Mouse (Mus musculus) adipocyte (in vitro differentiated cells): Measurements from ENCODE around the gene Tctex1d4.
A peak's percentile ranks its signal among the peaks of the same experiment; 100 is the strongest.

Experiments
- DNase-seq: peaks from one replicate; pipeline ENCODE4 v3.0.0-alpha.2; 2016; ENCODE audit warnings: low spot score

Tctex1d4 gene

DNA sequence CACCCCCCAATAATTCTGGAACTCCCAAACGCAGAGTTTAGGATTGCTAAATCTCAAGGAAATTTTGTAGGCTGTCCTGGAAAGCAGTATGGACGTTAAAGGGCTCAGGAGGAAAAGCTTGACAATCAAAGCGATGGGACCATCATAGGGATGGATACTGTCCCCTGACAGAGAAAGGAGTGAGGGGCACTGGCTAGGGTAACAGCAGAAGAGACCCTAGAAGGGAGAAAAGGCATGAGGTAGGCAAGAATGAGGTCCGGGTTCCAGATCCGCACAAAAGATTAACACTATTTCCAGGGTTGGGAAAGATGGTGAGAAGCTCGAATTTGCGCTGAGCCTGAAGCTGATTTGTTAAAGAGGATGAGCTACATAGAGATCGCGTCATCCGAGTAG, 6.5 kb upstream of the Tctex1d4 start:
- DNase-seq = no peak

DNA sequence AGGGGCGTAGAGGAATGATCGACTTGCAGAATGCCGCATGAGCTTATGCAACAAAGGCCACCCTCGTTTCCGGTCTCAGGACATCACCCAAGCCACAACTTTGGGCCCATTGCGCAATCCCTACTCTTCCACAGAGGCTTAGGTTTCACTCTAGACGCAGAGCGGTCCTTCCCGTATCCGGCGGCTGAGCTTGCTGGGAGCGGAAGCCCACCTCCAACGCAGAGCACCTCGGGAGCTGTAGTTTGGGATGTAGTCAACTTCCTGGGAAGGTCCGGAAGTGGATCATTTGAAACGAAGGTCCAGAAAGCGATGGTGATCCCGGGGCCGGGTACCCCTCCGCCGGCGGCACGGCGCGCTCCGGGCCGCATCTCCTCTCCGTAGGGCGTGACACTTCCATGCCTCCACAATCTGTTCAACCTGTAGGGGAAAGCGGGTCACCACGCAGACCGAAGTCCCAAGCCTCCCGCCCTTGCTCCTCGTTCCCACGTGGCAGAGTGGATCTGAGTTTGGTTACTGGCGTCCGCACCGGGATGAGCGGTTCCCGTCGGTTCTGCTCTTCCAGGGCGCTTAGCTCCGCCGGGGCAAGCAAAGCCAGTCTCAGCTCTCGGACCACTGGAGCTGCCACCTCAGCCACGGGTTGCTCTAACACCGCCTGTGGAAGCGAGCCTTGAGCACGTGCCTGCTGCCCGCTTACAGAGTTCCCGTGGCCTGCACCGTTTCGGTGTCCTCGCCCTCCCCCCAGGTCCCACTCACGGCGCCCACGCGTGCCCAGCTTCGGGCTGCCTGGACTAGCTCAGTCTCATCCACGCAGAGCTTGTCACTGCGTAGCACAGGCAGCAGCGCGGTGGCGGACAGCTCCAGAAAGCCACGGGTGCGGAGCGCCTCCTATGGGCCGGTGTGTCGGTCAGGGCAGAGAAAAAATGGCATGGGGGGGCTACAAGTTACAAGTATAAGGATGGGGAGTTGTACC, 5.9 kb upstream of the Tctex1d4 start:
- DNase-seq = peak; percentile 99

DNA sequence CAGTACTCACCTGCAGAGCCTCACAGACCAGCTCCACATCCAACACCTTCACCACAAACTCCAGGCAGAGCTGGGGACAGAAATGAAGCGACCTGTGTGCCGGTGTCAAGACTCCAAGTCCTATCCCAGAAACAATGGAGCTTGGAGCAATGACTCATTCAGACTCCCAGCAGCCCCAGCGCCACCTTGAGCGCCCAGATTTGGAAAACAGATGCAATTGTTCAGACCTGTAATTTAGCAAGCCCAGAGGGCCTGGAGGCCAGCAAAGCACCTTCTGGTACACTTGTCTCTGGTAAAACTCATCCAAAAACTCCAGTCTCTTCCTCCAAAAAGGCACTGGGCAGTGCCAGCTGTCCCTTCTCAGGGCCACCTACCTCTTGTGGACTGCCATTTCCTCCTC, 4.4 kb upstream of the Tctex1d4 start:
- no peak for DNase-seq

DNA sequence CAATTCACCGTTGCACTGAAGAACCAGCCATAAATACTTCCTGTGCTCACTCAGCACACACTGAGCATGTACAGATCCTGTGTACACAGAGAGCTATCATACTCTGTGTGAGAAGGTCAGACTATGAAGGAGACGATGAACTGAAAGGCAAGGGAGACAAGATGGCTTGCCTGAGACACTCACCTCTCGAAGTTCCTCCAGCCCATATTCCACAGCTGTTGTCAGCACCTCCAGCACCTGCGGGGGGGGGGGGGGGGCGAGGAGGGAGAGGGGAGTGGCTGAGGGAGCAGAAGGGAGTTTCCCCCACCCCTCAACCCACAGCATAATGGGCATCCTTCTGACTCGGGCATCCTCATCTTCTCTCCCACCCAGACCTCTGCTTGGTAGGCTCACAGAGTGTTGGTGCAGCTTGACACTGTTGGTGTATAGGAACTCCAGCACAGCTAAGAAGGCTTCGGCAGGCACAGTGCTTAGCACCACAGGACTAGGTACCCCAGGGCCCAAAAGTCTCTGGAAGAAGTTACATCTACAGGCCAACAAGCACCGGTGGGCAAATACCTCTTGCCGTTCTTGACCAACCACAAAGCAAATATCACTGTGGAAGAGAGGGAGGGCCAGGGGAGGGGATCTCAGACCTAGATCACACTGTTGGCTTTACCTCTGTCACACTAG, 2.9 kb upstream of the Tctex1d4 start:
- no peak for DNase-seq

- DNase-seq = no peak
Observed at GRCm38 (mm10) chr4:117124218-117124517, 2.4 kb upstream of the Tctex1d4 start.

- peak; percentile 73 for DNase-seq
Observed at GRCm38 (mm10) chr4:117124518-117125347, 1.9 kb upstream of the Tctex1d4 start.

GRCm38 (mm10) chr4:117125348-117125909, 1.2 kb upstream of the Tctex1d4 start, which contains the start of gene Btbd19:
TSS of gene Btbd19 (minus strand) at chr4:117125725.
- DNase-seq = peak; percentile 75

GRCm38 (mm10) chr4:117125910-117126674, 502 bp upstream of the Tctex1d4 start:
- DNase-seq = peak; percentile 83

DNA sequence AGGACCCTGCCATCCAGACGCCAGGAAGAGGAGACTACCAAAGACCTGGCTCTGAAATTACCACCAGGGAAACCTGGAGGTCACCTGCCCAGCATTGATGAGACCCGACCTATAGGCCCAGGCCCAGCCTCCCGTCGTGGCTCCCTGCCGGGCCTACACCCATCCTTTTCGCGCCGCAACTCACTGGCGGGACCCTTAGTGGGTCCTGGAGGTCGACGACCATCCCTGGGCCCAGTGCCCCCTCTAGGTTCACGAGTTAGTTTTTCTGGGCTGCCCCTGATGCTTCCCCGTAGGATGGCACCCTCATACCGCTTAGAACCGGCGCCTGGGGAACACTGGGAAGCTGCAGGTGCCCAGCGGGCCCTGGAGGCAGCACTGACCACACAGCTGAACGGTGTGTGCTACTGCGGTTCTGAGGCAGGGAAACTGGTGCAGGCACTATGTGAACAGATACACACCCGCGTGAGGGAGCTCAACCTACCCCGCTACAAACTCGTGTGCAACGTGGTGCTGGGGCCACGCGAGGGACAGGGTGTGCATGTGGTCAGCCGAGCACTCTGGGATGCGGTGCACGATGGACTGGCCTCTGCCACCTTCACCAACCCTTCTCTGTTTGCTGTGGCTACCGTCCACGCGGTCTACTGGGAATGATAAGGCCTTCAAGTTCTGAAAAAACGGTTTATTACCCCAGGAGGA, 1.5 kb downstream of the Tctex1d4 start:
- DNase-seq = no peak

GRCm38 (mm10) chr4:117130790-117131189, 4.2 kb downstream of the Tctex1d4 start:
- no peak for DNase-seq

- DNase-seq = no peak
Observed at GRCm38 (mm10) chr4:117131198-117131597, 4.6 kb downstream of the Tctex1d4 start.

DNA sequence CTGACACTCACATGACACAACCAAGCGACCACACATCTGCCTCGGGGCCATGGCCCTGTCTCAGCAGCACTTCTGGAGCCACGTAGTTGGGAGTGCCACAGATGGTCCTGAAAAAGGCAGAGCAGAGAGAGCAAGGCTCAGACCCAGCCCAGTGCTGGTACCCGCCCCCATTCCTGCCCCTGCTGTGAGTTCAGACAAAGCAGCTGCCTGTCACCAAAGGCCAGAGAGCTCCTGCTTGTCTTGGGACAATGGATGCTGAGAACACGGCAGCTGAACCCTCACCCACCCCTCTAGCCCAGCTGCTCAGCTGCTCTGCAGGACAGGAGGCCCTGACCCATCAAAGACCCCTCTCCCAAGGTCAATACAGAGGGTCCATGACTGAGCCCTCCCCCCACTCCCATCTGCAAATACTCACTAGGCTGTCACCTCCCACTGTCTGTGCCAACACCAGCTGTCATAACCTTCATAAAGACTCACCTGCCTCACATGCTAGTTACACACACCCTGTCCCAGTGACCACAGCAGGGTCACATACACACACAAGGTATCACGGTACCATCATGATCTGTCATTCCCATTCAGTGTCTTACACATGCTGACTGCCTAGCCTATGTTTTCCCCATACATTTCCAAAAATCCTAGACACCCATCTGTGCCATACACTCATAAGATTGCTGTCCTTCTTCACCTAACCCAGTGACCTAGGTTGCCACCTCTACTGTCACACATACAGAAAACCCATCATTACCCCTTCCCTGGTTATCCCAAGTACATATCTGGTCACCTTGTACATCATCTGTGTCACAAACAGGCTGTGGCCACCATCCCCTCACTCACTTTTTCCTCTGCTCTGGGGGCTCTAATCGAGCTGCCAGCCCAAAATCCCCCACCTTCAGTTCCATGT, 5.5 kb downstream of the Tctex1d4 start:
- no peak for DNase-seq

- DNase-seq = no peak
Observed at GRCm38 (mm10) chr4:117132794-117133143, 6.2 kb downstream of the Tctex1d4 start.

DNA sequence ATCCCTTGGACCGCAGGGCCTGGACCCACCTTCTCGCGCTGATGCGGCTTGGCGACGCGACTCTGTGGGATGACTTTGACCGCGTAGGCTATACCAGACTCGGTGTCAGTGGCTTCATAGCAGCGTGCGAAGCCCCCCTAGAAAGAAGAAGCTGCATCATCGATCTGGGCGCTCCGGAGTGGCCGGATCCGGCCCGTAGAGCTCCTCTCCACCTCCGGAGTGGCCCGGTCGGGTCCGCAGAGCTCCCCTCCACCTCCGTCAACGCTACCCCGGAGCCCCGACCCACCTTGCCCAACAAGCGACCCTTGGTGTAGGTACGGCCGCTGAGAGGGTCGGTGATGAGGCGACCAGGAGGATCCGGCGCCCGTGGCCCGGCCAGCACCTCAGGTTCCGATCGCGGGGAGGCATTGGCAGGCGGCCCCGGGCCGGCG, 6.8 kb downstream of the Tctex1d4 start:
- no peak for DNase-seq

GRCm38 (mm10) chr4:117133817-117134600, 7.4 kb downstream of the Tctex1d4 start, which contains the start of gene Plk3:
TSS of gene Plk3 (minus strand) at chr4:117133963.
- peak; percentile 94 for DNase-seq

DNA sequence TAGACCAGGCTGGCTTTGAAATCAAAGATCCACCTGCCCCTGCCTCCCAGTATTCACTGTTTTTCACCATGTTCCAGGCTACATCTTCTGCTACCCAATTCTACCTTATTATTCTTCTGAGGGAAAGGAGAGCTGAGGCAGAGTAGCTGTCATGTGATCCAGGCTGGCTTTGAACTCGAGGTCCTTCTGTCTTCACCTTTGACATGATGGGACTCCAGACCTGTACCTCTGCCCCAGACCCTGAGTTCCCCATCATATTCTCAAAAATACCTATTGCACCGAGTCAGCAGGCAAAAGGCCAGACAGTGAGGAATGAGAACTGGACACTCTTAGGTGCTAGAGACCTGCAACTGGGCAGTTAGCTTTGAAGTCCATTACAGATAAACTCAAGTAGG, 8.0 kb downstream of the Tctex1d4 start:
- no peak for DNase-seq

DNA sequence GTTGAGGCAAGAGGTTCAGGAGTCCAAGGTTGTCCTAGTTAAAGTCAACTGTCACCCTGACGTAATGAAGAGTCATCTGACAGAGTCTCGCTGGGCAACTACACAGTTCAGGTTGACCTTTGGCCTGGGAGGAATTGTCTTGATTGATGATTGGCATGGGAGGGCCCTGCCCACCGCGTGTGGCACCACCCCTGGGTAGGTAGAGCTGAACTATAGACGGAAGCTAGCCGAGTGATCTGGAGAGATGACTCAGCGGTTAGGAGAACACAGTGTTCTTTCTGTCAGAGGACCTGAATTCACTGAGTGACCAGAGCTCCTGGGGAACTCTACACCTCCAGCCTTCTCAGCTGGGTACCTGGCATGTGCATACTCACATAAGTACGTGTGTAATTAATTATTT, 9.4 kb downstream of the Tctex1d4 start:
- DNase-seq = peak; percentile 52

GRCm38 (mm10) chr4:117138295-117139216, 12.0 kb downstream of the Tctex1d4 start:
- no peak for DNase-seq
